Mouse (Mus musculus) thymus, adult 18-20 months (tissue): ENCODE data around the gene Fmnl2.

ENCODE experiments used
- DNase-seq, 2 experiments: peaks; one replicate each; pipeline ENCODE4 v3.0.0; 2022; ENCODE audit warnings: mixed read lengths in 2 of 2

The Fmnl2 gene

DNA sequence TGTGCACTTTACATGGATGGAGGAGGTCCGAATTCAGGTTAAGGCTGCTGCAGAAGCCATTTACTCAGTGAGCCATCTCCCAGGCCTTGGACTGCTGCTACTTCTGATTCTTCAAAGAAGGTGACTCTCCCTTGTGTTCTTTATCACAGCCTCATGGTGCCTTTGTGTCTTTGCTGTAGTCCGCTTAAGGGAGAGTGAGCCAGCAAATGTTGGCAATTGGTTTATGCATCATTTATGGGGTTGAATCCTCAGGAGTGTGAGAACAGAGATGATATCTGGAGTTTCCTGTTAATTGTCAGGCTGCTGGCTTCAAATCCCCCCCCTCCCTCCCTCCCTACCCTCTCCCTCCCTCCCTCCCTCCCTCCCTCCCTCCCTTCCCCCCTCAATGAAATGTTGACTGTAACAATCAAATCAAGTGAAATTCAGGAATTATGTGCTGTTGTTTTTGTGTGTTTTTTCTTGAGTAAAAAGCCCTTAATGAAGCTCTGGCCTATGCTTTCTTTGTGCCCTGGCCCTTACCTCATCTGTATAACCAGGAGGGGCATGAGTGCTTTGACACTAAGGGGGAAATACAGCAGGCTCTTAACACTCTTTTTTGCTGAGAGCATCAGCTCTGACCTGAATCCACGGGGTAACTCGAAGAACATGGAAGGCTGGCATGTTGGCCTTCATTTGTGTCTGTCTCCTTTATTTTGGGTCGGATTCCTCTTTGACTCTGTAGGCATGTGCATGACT, 63.2 kb downstream of the Fmnl2 start:
- no peak for DNase-seq

DNA sequence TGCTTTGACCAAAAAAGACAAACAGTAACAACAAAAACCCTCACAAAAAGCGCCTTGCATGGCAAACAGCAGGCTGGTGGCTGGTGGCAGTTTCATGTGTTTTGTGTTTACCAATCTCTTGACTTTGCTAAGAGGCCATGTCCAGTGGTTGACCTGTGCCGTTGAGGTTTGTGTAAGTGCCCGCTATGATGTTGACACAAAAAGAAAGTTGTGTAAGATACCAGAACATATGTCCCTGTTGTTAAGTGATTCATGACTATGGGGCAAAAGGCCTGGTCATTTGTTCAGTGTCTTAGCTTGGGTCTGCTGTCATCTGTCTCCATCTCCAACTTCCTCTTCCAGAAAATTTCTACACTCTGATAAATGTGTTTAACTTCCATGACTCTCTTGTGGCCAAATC, 67.4 kb downstream of the Fmnl2 start:
- DNase-seq: no peak

- no peak for DNase-seq
Observed at GRCm38 (mm10) chr2:52927381-52927780, 69.7 kb downstream of the Fmnl2 start.

GRCm38 (mm10) chr2:52927858-52928301, 70.2 kb downstream of the Fmnl2 start:
- DNase-seq: peak in 1 of 2 experiments; percentile 13

DNA sequence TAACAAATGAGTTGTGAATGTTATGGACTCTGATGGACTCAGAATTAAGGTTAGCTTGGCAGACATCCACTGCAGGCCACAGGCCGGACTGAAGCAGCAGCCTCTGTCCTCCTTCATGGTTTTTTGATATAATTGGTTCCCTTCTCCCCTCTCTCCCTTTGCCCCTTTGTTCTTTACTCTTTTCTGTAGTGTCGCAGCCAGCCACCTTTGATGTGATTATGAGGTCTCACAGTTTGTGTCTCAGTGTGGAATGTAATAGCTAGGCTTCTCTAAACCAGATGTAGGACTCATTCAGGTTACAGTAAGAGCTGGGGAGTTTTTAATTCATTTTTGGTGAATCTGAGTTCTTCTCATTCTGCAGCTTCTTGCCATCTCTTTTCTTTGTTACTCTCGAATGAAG, 70.7 kb downstream of the Fmnl2 start:
- peak in 1 of 2 experiments; percentile 10 for DNase-seq

DNA sequence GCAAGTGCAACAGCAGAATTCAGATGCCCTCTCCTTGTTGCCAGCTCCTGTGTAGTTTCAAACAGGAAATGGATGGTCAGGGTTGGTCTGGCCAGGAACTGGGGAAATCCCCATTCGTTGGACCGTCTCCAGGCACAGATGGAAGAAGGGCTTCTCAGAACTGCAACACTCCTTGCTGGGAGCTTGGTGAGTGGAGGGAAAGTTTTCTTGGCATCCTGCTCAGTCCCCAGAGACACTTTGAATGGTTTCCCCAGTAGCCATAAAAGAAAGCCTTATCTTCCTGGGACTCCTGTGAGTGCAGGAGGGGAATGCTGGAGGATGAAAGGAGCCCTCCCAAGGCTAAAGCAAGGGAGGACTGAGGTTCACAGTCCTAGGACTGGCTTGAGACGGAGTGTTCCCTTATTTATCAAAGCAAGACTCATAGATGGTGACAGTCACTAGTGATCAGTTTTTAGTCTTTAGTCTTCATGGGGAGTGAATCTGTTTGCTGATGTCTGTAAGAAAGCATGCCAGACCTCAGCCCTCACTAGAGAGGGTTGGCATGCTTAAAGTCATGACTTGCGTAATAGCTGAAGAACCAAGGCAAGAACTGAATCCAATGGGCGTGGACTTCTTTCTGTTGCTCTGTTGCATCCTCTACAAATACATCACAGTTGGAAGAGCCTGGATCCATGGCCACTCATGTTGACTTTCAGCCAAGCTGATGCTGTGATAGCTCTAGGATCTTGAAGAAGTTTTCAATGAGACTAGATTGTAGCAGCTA, 72.6 kb downstream of the Fmnl2 start:
- DNase-seq: no peak

DNA sequence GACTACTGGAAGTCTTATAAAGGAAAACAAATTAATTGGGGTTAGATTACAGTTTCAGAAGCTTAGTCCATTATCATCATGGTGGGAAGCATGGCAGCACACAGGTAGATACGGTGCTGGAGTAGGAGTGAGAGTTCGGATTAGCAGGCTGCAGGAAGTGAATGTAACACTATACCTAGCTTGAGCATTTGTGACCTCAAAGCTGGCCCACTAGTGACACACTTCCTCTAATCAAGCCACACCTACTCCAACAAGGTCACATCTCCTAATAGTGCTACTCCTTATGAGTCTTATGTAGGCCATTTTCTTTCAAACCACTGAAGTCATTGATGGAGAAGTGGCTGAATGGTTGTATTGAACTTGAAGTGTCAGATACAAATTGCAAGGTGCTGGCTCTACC, 73.7 kb downstream of the Fmnl2 start:
- DNase-seq: no peak

GRCm38 (mm10) chr2:52935906-52936305, 78.2 kb downstream of the Fmnl2 start:
- DNase-seq: no peak

- no peak for DNase-seq
Observed at GRCm38 (mm10) chr2:52938351-52939074, 80.9 kb downstream of the Fmnl2 start.

- no peak for DNase-seq
Observed at GRCm38 (mm10) chr2:52943644-52944423, 86.2 kb downstream of the Fmnl2 start.

- no peak for DNase-seq
Observed at GRCm38 (mm10) chr2:52944594-52944993, 86.9 kb downstream of the Fmnl2 start.

DNA sequence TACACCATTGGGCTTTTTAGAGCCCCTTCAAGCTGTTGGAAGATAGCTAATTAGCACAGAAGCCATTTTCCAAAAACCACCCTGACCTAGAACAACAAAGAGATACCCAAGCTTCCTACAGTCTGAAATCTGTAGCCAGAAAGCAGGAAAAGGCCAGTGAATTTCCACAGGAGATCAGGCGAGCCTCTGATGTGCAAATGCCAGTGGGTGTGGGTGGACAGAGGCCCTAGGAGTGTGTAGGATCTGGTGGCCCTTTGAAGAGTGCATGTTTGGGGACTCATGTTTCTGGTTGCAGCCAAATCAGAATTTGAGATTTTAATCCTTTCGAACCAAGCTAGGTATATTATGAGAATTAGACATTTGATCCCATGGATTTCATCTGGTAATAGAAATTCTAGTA, 88.4 kb downstream of the Fmnl2 start:
- DNase-seq: no peak

DNA sequence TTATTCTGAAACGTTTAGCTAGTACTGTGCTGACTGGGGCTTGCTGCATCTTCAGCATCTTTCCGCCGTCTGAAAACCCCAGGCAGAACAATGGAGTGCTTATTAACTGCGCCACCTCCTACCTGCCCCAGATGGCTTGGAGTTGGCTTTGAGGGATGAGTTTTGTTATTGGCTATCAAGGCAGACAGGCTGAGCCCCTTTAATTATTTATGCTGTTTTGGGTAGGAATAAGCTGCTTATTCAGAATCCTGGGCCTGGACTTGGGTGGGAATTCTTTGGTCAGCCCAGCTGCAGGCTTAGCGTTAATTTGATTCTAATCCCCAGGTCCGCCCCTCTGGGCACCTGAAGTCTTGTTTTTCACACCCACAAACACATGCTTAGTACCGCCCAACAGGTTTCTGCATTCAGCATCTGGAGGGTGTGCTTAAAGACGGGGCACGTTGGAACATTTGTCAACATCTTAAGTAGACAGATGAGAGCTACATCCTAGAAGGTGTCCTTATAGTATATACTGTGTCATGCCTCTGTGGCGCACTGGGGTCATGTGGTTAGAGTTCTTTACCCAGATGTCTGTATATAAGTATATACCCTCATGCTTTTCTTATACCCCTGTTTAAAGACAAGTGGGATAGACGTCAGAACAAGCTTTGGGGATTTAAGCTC, 89.0 kb downstream of the Fmnl2 start:
- DNase-seq: no peak

DNA sequence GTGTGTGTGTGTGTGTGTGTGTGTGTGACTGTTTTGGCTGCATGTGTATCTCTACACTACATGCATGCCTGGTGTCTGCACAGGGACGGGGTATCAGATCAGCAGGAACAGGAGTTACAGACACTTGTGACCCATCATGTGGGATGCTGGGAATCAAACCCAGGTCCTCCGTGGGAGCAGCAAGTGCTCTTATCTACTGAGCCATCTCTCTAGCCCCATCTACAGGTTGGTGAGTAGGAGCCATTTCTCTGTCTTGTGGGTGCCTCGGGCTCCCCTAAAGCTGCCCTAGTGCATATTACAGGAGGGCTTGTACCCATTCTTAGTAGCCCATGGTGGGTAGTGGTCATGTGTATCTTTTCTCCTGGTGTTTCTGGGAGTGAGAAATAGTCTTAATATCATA, 90.7 kb downstream of the Fmnl2 start:
- DNase-seq: no peak

GRCm38 (mm10) chr2:52949556-52949955, 91.9 kb downstream of the Fmnl2 start:
- DNase-seq: no peak

DNA sequence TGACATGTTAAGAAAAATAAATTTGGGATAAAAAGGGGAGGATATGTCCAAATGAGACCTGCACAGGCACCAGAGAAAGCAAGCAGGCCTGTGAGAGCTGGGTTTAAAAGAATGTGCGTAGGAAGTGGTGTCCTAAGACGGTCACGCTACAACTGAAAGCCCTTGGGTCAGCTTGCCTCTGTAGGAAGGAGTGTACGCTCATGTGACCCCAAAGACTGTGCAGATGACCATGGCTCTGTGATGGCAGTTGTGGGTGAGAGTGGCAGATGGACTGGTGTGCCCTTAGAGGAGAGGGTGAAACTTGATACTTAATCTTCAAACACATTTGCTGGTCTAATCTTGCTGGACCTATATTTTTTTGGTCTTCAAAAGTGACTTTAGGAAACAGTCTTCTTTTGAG, 92.6 kb downstream of the Fmnl2 start:
- DNase-seq: no peak

GRCm38 (mm10) chr2:52952202-52952730, 94.6 kb downstream of the Fmnl2 start:
- no peak for DNase-seq

DNA sequence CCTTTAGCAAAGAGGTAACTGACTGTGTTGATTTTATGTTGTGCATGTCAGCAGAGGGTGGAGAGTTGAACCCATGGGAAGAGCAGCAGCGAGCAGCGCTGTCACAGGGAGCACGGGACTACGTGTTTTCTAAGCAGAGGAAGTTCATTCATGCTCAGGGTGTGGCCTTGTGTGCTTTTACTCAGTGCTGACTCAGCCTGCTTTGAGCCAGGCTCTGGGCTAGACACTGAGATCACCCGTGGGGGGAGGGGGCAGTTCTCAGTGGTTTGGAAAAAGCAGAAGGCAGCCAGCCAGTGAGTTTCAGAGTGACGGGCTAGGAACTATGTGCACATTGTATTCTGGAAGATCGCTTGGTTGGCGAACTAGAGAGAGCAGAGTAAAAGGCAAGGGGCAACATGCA, 97.4 kb downstream of the Fmnl2 start:
- DNase-seq: peak; percentile 27 to 37

GRCm38 (mm10) chr2:52955831-52956230, 98.2 kb downstream of the Fmnl2 start:
- DNase-seq: no peak

- no peak for DNase-seq
Observed at GRCm38 (mm10) chr2:52957771-52958534, 100.3 kb downstream of the Fmnl2 start.
